Mouse (Mus musculus) adrenal gland, postnatal 25 days (tissue): ENCODE data around the gene Otc. TPM values are rescaled to one million over a fixed set of nuclear protein-coding genes. Genes with fewer than 3 reads are reported as not detected.

Source experiments
- DNase-seq: peaks from one replicate; pipeline ENCODE4 v3.0.0; 2021; ENCODE audit warnings: mixed read lengths
- long read RNA-seq: library from polyadenylated mRNA; stranded (forward); transcript quantifications from one replicate; pipeline ENCODE4 v2.0.0, GENCODE M21; 2021
- total RNA-seq: library from RNA; stranded (reverse); gene quantifications from 2 replicates; pipeline ENCODE4 v1.2.3, GENCODE M21; 2021

Gene Otc
- 2.0 TPM in 1 of 2 replicates, not detected in the other for total RNA-seq
- long read RNA-seq, transcript Otc-201 (10 exons, 2,319 nt) = major isoform, 288 of 313 reads
- long read RNA-seq, partial matches to known transcripts = 8 of 313 reads
- long read RNA-seq, other reads (novel, unspliced or antisense) = 14 of 313 reads

DNA sequence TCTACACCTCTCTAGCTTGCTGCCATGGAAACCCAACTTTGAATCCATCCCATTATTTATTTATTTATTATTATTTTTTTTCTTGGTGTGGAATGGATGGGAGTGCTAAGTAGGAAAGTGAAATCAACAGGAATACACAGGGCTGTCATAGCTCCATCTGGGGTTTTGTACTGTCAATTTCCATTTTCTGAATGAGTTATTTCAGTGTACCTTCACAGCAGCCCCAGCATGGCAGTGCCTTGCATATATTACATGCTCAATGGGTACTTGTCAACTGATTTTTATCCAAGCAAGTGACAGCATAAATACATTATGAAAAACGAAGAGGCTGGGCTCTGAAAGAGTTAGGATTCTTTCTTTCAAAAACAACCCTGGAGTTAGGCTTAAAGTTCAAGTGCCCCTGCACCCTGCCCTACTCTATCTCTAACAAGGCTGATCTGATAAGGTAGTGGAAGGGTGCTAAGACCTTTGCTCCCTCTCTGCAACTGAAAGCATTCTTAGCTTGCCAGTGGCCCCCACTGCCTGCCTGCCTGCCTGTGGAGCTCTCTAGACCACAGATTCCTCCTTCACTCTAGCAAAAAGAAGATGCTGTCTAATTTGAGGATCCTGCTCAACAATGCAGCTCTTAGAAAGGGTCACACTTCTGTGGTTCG is at the start of gene Otc:
Otc (plus strand) TSS at position 454 of the 653 bp plus-strand sequence.
- DNase-seq = no peak

DNA sequence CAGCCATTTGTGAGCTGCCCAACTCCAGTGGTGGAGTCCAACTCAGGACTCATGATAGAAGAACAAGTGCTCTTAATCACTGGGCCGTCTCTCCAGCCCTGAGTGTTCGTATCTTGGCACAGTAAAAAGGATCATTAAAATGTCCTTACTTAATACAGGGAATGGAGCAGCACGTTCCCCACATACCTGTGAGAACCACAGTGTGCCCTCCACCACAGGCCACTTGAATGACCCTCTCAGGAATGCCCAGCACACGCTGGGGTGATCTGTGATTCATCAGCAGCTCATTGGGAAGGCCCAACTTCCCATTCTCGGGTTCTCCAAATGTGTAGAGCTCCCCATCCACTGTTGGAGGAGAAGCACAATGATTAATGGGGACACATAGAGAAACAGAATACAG is 46.2 kb upstream of the Otc start:
- no peak for DNase-seq

DNA sequence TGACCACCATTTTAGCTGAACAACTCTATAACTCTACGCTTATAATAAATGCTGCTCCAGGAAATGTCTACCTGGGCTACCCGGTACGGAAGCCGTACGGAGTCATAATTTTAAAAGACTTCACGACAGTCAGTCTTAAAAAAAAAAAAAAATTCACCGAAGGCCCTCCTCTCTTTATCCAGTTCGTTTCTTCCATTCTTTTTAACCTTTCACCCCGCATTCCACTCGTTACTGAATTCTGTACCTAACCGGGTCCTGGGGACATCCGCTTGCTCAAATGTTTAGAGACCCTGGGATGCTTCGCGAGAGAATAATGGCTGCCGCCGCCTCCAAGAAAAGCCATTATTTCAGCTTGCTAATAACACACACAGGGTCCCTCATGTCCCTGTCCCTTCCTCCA is 36.1 kb upstream of the Otc start:
- no peak for DNase-seq

DNA sequence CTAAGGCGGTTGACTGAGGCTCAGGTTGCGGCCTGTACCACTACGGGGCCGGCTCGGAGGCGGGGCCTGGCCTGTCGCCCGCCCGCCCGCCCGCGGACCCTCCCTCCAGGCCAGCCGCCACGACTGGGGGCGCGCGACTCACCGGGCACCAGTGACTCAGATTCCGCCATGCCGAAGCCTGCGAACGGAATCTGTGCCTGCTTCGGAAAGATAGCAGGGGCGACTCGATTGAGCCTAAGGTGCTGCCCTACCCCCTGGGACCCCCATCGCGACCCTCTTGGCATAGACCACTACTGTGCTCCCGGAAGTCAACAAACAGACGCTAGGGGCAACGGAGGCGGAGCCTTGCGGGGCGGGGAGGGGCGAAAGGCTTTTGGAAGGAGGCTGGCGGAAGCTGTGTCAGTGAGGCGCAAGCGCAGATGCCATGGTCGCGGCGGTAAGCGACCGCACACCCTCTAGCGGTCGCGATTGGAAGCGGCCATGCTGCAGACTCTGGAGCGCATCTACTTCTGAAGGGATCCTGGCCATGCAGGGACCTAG is 35.6 kb upstream of the Otc start, which contains the start of gene Rpgr:
Rpgr (minus strand) TSS at position 511 of the 540 bp plus-strand sequence.
- peak; percentile 88 for DNase-seq

DNA sequence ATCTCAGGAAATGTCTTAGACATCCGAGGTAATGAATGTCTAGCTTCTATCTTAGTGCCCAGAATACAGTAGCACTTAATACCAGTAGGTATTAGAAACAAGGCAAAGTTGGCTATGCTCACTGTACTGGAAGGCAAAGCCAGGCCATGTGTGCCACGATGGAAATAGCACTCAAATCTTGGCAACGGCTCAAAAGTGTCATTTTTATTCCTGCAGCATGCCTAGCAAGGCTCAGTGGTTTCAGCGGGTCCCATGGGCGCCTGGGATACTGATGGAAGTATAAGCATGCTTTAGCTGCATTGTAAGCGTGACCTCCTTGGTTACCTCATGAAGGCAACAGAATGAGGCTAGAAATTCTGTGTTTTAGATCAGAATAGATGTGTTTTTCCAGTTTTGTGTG is 32.8 kb upstream of the Otc start:
- DNase-seq = no peak

DNA sequence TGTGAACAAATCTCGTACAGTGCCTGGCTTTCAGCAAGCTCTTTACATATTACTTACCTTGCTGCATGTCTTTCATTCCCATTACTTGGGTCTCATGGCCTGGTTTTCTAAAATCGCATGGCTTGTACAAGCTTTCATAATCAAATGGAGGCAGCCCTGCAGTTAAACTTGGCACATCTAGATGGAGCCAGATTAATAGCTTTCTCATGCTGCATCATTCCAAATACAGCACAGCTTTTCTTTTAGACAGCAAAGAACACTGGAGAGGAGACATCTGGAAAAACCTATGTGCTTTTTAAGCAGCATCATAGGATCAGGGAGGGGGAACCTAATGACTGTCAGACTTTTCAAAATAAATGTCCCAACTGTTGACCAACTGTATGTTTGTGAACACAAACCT is 19.1 kb upstream of the Otc start:
- DNase-seq = no peak

DNA sequence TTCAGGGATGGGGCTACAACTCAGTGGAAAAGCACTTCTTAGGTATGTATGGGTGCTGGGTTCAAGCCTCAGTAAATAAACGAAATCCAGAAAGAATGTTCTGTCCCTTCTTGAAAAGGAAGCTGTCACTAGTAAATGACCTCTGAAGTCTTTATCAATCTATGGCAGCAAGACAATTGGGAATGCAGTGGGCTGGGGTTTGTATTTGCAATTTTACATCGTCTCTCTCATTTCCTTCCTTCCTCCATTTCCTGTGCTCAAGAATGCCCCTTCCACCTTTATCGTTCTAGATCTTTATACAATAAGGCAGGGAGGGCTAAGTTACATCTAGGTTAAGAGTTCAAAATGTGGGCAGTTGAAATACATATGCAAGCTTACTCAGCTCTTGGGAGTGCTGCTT is 17.5 kb upstream of the Otc start:
- DNase-seq = no peak

DNA sequence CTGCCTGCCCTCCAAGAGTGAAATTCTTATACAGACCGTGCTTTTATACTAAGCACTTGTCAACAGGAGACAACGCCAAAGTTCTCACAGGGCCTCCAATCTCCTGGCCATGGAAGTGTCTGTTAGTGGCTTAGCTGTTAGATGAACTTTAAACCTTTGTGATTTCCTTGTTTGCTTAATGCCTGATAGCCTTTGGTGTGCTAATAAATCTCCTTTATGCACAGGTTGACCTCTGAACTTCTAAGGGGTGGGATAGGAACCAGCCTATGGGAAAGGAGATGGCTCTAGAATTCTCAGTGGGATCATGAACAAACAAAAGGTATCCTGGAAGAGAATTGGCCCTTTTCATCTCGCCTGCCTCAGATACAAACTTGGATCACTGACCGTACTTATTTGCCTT is 12.6 kb upstream of the Otc start:
- DNase-seq = no peak

DNA sequence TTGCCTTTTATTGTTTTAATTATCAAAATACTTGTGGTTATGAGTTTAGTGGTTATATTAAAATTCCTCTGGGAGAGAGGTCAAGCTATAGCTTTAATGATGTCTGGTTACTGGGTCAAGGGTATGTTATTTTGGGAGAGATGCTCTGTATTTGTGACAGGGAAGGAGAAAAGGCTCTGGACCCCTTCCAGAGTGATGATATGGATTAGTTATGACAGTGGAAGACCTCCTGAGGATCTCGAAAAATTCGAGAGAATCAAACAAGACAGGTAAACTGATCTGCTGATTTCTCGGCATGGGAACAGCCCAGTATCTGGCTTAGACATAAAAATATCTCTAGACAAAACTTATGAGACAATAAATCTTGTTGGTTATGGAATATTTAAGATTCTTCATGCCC is 8.2 kb upstream of the Otc start:
- no peak for DNase-seq

DNA sequence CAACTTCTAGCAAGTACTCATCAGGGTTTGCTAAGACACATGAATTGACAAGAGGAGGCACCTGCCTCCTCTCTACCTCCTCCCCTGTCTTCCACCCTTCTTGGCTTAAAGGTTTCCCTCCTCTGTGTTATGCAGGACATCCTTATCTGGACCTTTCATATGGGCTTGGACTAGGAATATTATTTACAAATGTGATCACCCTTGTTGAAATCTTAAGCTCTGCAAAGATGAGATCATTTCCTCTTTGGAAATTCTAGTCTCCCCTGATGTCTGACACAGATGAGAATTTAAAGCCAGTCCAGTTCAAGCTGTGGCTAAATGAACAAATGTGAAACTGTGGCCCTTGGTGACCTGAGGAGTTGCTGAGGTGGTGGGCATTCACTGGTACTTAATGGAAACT is 748 bp upstream of the Otc start:
- no peak for DNase-seq

DNA sequence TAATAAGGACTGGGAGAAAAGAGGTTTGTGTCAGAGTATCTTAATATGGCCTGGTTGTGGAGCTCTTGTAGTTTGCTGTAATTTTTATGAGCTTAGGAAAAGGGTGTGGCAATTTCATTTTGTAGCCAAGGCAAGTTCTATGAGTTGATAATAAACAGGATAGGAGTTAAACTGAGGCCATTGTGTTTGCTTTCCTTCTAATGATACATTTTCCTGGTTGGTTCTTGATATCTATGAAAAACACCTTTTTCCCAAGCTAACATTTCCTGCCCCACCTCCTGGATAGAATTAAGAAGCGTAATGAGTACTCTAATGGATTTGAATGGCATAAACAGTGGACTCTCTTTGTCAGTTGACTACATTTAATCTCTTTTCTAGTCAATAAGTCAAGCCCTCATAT is 5.7 kb downstream of the Otc start:
- no peak for DNase-seq

DNA sequence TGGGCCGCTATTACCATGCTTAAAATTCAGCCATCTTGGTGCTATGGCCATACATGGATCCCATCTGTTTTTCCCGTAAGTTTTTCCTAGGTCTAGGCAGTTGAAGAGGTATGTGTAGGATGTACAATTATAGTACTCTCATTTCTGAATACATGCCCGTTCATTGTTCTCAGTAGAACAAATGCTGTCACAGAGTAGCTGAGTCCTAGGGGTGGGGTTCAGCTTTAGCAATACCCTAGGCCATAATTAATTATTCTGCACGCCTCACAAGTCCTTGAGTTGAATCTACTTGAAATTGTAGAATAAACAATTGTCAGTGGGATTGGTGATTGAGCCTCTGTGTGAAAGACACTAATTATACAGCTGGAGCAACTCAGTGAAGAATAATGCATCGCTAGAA is 6.2 kb downstream of the Otc start:
- no peak for DNase-seq

DNA sequence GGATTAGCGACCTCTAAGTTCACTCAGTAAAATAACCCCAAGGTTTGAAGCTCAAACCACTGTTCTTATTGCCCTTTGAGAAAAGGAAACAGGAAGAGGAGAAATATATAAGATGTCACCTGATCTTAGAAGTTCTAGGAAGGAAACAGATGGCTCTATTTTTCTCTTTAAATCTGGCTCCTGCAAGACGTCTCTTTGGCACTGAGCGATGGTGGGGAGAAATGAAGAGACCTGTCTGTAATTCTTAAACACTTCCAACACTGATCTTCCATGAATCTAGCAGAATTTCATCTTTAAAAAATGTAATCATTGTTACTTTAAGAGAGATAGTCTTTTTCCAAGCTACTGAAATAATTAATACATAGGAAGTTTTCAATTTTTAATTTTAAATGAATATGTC is 16.2 kb downstream of the Otc start:
- DNase-seq = no peak

DNA sequence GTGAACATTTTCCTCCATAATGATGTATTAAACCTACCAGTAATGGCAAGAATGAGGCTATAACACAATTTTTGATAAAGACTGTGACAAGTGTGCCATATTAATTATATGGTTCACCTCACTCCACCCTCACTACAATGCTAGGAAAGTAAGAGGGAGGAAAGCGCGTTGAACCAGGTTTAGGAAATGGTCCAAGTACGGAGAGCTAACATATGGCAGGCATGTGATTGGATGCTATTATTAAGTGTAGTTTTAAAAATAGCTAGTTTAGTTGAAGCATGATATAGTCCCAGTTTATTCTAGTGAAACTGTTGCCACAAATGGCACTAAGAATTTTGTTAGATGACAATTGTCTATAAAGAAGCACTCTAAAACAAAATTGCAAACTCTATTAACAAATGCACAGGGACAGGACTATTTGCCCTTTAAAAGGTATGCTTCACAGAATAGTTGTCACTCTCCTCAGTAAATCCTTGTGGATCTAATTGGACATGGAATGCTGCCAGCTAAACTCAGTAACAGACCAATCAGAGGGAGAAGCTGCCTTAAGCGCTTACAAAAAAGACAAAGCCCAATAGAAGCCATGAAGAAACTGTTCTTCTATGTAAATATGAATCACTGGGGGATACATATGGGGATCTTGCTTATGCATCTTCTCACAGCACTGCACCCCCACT is 16.8 kb downstream of the Otc start:
- no peak for DNase-seq

DNA sequence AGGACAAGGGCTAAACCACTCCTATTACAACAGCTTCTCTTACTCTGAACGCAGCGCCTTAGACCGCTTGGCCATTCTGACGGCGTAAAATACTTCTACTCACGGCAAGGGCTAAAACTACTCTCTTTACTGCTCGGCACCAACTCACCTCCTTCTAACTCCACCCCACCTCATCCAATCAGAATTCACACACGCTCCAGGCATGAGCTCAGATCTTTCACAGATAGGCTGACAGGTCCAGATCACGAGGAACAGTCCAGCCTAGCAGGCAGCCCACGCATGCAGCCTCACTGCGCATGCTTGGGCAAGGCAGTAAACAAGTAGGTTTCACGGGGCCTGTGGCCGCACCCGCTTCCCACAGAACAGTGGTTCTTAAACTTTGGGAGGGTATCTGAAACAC is 45.2 kb downstream of the Otc start:
- DNase-seq = no peak

DNA sequence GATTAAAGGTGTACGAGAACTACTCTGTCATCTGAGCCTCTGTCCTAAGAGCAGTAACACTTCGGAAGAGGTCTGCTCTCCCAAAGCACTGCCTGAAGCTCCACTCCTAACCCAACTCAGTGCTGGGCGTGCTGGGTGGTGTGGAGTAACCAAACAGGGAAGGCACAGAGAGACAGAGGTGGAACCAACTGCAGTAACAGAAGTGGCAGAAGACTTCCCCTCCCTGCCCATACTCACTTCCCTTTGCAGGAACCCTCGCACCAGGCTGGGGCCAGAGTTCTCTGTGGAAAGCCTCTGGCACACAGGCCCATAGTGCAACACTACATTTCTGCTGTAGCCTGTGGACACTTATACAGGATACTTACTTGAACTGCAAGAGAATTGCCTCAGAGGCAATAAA is 66.1 kb downstream of the Otc start:
- DNase-seq = no peak

DNA sequence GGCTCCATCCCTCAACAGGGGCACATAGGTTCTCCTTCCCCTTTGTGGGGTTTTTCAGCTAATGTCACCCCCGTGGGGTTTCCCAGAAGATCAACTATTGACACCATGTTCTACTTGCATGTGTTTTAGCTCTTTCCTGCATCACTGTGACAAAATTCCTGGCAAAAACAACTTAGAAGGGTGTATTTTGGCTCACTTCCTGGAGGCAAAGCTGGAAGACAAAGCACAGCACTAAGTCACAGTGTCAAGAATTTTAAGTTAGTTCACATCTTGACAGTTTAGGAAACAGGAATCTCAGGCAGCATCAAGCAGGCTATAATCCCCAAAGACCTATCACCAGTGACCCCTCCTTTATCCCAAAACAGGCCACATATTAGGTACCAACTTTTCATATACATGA is 78.1 kb downstream of the Otc start:
- no peak for DNase-seq

DNA sequence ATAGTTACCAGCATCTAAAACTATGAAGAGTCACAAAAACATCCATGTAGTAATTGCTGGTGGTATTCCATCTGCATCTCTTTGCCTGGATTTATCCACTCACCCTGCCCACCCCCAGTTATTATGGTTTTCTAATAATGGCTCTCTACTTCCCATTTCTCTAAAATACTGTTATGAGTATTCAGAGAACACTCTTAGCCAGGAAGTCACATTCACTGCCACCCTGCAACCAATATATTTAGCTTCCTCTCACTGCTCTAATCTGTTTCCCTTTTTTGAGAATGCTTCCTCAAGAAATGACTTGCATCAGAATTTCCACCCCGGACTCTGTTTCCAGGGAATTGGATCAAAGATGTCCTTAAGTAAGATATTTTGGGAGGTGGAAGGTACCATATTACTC is 79.6 kb downstream of the Otc start:
- DNase-seq = no peak

DNA sequence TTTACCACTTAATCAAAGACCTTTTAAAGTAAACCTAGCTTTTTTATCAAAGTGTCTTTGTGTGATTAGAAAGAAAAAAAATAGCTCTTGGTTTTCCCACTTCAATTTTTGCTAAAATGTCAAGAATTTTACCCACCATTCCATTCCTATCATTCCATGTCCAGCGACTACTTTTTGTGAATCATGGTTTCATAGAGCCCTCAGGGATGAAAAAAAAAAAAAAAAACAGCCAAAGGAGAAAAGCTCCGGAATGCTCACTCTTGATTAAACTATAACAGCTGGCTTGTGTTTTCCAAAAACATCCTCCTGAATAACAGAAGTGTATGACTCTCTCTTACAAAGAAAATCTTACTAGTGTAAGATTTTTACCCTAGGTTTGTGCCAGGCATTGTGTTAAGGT is 84.7 kb downstream of the Otc start:
- DNase-seq = no peak

DNA sequence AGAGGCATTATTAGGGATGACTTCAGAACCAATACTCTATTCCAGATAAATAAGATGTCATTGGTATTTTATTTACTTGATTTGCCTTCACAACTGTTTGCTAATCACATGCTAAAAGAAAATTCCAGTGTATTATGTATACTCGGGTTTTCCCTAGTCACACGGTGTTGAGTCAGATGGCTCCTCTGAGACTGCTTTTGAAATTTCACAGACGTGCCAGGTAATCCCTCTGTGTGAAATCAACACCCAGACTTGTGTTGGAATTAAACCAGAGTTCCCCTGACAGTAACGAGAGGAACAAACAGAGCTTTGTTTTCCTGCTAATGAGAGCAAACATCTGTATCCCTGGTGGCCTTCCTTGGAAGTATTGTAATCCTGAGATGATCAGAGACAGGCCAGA is 103.8 kb downstream of the Otc start:
- DNase-seq = no peak
